Mouse (Mus musculus) heart, adult 18-20 months (tissue): Measurements from ENCODE around the gene Olfr1006. TPM values are rescaled to one million over a fixed set of nuclear protein-coding genes. Genes with fewer than 3 reads are reported as not detected.
"Not testable (repeated sequence)": the region's sequence is repeated elsewhere in the genome, so short reads cannot be mapped to it uniquely, and the experiment has no call there.

Experiments used
- DNase-seq, 2 experiments: peaks; one replicate each; pipeline ENCODE4 v3.0.0; 2021 to 2022; ENCODE audit warnings: mixed read lengths in 1 of 2
- long read RNA-seq, 2 experiments: library from polyadenylated mRNA; stranded (forward); transcript quantifications; one replicate each; pipeline ENCODE4 v2.0.0; 2021
- total RNA-seq, 2 experiments: library from RNA; stranded (reverse); gene quantifications; 2 replicates each; pipeline ENCODE4 v1.2.3; 2021

The Olfr1006 gene
- total RNA-seq, result not detected
- long read RNA-seq, experiment 1, result 0 reads
- long read RNA-seq, experiment 2, result 0 reads

DNA sequence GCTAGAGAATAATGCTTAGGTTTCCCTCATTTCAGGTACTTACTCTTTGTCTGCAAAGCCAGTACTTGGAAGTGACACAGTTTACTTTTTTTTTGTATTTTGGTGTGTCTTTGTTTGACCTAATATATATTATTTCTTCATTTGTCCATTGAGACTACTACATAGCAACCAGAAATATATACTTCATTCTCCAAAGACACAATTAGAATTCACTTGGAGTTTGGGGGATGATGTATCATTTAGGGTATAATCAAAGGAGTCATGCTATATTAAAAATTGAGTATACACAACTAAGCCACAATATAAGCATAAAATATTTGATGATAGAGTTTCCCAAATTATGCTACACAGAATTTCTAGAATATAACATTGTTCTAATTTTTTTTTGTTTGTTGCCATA lies at the start of gene Olfr1006:
Olfr1006 (minus strand) TSS at position 101 of the 400 bp plus-strand sequence.
- no peak for DNase-seq

- DNase-seq, result peak in 1 of 2 experiments; percentile 46
Measured at GRCm38 (mm10) chr2:85725793-85726192, 47.2 kb upstream of the Olfr1006 start.

DNA sequence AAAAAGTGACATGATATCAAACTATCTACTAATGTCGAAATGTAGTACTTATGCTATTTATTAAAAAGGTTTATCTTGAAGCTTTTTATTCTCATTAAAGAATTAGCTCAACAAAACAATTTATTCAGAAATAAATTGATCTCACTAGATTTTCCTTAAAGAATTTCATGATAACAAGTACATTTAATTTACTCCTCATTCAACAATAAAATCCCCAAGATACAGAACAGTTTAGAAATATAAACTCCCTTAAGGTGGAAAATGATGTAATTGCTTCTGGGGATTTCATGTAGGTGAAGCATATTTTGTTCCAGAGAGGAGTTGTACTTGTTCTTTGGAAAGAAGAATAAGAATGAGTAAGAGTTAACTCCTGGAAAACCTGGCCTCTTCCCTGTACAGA lies 36.6 kb upstream of the Olfr1006 start, which contains the start of gene Olfr1009:
Olfr1009 (plus strand) TSS at position 301 of the 400 bp plus-strand sequence.
- DNase-seq, result no peak

DNA sequence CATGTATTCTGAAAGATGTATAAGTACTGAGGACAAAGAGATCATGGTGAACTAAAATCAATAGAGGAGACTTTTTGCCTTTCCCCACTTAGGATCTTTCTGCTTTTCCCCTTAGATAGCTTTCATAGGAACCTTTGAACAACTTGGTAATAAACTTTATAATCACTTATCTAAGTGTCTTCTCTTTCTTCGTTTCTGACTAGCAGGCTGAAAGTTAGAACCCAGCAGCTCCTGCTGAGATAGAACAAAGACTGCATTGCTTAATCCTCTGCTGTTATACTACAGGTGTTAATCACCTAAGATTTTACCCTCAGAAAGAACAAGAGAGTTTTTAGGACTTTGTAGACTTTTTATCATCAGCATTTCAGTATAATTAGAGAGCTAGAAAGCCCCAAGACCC lies 32.6 kb upstream of the Olfr1006 start:
- no peak for DNase-seq

GRCm38 (mm10) chr2:85710680-85711079 lies 32.1 kb upstream of the Olfr1006 start:
- not testable (repeated sequence) for DNase-seq

GRCm38 (mm10) chr2:85689131-85689530 lies 10.6 kb upstream of the Olfr1006 start, which contains the start of gene Olfr1008:
Olfr1008 (plus strand) TSS chr2:85689431.
- no peak for DNase-seq

DNA sequence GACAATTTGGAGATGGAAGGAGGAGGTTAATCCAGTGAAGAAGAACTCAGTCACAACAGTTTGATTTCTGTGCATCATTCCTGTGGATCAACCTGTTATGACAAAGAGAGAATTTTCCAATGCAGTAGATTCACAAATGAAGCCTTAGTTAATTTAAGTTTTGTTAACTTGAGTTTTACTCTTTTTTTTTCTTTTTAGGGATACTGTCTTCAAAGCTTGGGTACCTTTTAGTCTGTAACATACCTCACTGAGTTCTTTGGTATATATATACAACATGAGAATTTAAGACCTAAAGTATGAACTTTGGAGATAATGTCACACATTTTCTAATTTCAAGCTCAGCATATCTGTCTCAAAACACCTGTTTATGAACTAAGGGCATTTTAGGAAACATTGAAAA lies 14.2 kb downstream of the Olfr1006 start, which contains the start of gene Olfr154:
Olfr154 (minus strand) TSS at position 101 of the 400 bp plus-strand sequence.
- not testable (repeated sequence) for DNase-seq

GRCm38 (mm10) chr2:85650604-85651003 lies 28.0 kb downstream of the Olfr1006 start, which contains the start of gene Olfr1002:
Olfr1002 (minus strand) TSS chr2:85650704.
- no peak for DNase-seq

Other genes starting within 250 kb of the Olfr1006 start
- not detected for gene Olfr994, start 242.3 kb downstream of the Olfr1006 start, total RNA-seq
- gene Olfr995, start 235.1 kb downstream of the Olfr1006 start, total RNA-seq, result not detected
- under 1 TPM in 1 of 2 experiments, not detected in 1; 0.21 TPM for gene 4833423E24Rik, start 159.7 kb downstream of the Olfr1006 start, total RNA-seq
- gene Olfr996, start 99.6 kb downstream of the Olfr1006 start, total RNA-seq, result not detected
- gene Olfr998, start 89.8 kb downstream of the Olfr1006 start, total RNA-seq, result not detected
- gene Olfr1000, start 66.9 kb downstream of the Olfr1006 start, total RNA-seq, result not detected
- not detected for gene Olfr1002, start 28.1 kb downstream of the Olfr1006 start, total RNA-seq
- gene Olfr154, start 14.3 kb downstream of the Olfr1006 start, total RNA-seq, result not detected
- not detected for gene Olfr1008, start 10.7 kb upstream of the Olfr1006 start, total RNA-seq
- not detected for gene Olfr1009, start 36.7 kb upstream of the Olfr1006 start, total RNA-seq
- not detected for gene Olfr1012, start 84.0 kb upstream of the Olfr1006 start, total RNA-seq
- gene Olfr1013, start 88.3 kb upstream of the Olfr1006 start, total RNA-seq, result not detected
- not detected for gene Olfr1014, start 93.9 kb upstream of the Olfr1006 start, total RNA-seq
- gene Olfr1015, start 103.2 kb upstream of the Olfr1006 start, total RNA-seq, result not detected
- not detected for gene Olfr1016, start 123.8 kb upstream of the Olfr1006 start, total RNA-seq
- not detected for gene Olfr1018, start 139.7 kb upstream of the Olfr1006 start, total RNA-seq
- gene Olfr1019, start 166.7 kb upstream of the Olfr1006 start, total RNA-seq, result not detected
- not detected for gene Olfr1020, start 168.3 kb upstream of the Olfr1006 start, total RNA-seq
- not detected for gene Olfr1022, start 189.8 kb upstream of the Olfr1006 start, total RNA-seq
- not detected for gene Olfr1023, start 206.9 kb upstream of the Olfr1006 start, total RNA-seq
- not detected for gene Olfr1024, start 226.3 kb upstream of the Olfr1006 start, total RNA-seq
- not detected for gene Olfr1025-ps1, start 236.4 kb upstream of the Olfr1006 start, total RNA-seq
- not detected for gene Olfr1026, start 242.8 kb upstream of the Olfr1006 start, total RNA-seq